Mouse (Mus musculus) MEL (cell line): ENCODE data around the gene Myh10. TPM values are rescaled to one million over a fixed set of nuclear protein-coding genes. Genes with fewer than 3 reads are reported as not detected.

ENCODE experiments used
- DNase-seq: peaks from one replicate; pipeline ENCODE4 v3.0.0; 2011; ENCODE audit warnings: low read depth, low spot score
- H3K27ac ChIP-seq: 2 replicates; pipeline ENCODE4 v1.5.1; 2012; ENCODE audit warnings: low read depth, mild to moderate bottlenecking, control low read depth, low read length, moderate library complexity; ENCODE audit not compliant: control insufficient read depth
- H3K27me3 ChIP-seq, 2 experiments: fragments of 150-350 bp in 1 of 2; sonication (generic) in 1 of 2; 2 replicates each; pipeline ENCODE4 v1.6.1; 2012; ENCODE audit warnings: low read length in 2 of 2, mild to moderate bottlenecking in 2 of 2, improper control_type of control experiment in 1 of 2, moderate library complexity in 1 of 2; ENCODE audit not compliant: insufficient read depth in 2 of 2, control insufficient read depth in 1 of 2
- H3K36me3 ChIP-seq, 2 experiments: 2 replicates each; pipeline ENCODE4 v1.6.1; 2012 to 2014; ENCODE audit warnings: low read length in 2 of 2, improper control_type of control experiment in 1 of 2, inconsistent platforms in 1 of 2, mild to moderate bottlenecking in 1 of 2; ENCODE audit not compliant: insufficient read depth in 2 of 2, control insufficient read depth in 1 of 2
- H3K4me1 ChIP-seq, 2 experiments: fragments of 150-350 bp in 1 of 2; sonication (generic) in 1 of 2; 2 replicates each; pipeline ENCODE4 v1.6.1; 2012; ENCODE audit warnings: low read length in 2 of 2, improper control_type of control experiment in 1 of 2, mild to moderate bottlenecking in 1 of 2; ENCODE audit not compliant: insufficient read depth in 2 of 2, control insufficient read depth in 1 of 2
- H3K4me3 ChIP-seq, 2 experiments: fragments of 150-350 bp in 1 of 2; sonication (generic) in 1 of 2; 2 replicates each; pipeline ENCODE4 v1.5.1; 2012; ENCODE audit warnings: low read depth in 2 of 2, low read length in 2 of 2, mild to moderate bottlenecking in 2 of 2, moderate library complexity in 2 of 2, control low read depth in 1 of 2, improper control_type of control experiment in 1 of 2; ENCODE audit not compliant: control insufficient read depth in 1 of 2, insufficient read depth in 1 of 2
- H3K79me2 ChIP-seq: 2 replicates; pipeline ENCODE4 v1.6.1; 2012; ENCODE audit warnings: mild to moderate bottlenecking, low read length, moderate library complexity; ENCODE audit not compliant: control insufficient read depth, poor library complexity, insufficient read depth
- H3K9ac ChIP-seq: 2 replicates; pipeline ENCODE4 v1.6.1; 2012; ENCODE audit warnings: low read depth, mild to moderate bottlenecking, control low read depth, low read length, moderate library complexity; ENCODE audit not compliant: control insufficient read depth, poor library complexity, severe bottlenecking
- H3K9me3 ChIP-seq: fragments of 150-350 bp; sonication (generic); replicated peaks from 2 replicates; pipeline ENCODE4 v1.6.1; 2012; ENCODE audit warnings: mild to moderate bottlenecking, low read length, improper control_type of control experiment, moderate library complexity; ENCODE audit not compliant: insufficient read depth
- CHD1 ChIP-seq: IDR thresholded peaks from 2 replicates; pipeline ENCODE4 v1.6.1; 2012; ENCODE audit warnings: low read depth, mild to moderate bottlenecking, inconsistent platforms, low read length, improper control_type of control experiment
- CHD2 ChIP-seq: IDR thresholded peaks from 2 replicates; pipeline ENCODE4 v1.6.1; 2011; ENCODE audit warnings: low read length, improper control_type of control experiment
- CTCF ChIP-seq, 3 experiments: IDR thresholded peaks in 2 of 3; conservative IDR thresholded peaks in 1 of 3; 2 replicates each; pipeline ENCODE4 v1.5.1; 2011 to 2012; ENCODE audit warnings: low read length in 3 of 3, low read depth in 2 of 3, mild to moderate bottlenecking in 2 of 3, improper control_type of control experiment in 1 of 3, inconsistent platforms in 1 of 3, mixed read lengths in 1 of 3, moderate library complexity in 1 of 3; ENCODE audit not compliant: control insufficient read depth in 1 of 3, insufficient read depth in 1 of 3, poor library complexity in 1 of 3, severe bottlenecking in 1 of 3
- ELF1 ChIP-seq: IDR thresholded peaks from 2 replicates; pipeline ENCODE4 v1.6.1; 2014; ENCODE audit warnings: low read depth, mild to moderate bottlenecking, inconsistent platforms, low read length, improper control_type of control experiment, moderate library complexity
- EP300 ChIP-seq, 2 experiments: IDR thresholded peaks; 2 replicates each; pipeline ENCODE4 v1.6.1; 2011; ENCODE audit warnings: improper control_type of control experiment in 2 of 2, low read length in 2 of 2, low read depth in 1 of 2, mild to moderate bottlenecking in 1 of 2
- ETS1 ChIP-seq: IDR thresholded peaks from 2 replicates; pipeline ENCODE4 v1.6.1; 2012; ENCODE audit warnings: low read depth, mild to moderate bottlenecking, inconsistent platforms, low read length, improper control_type of control experiment, moderate library complexity
- GABPA ChIP-seq: IDR thresholded peaks from 2 replicates; pipeline ENCODE4 v1.6.1; 2012; ENCODE audit warnings: low read depth, mild to moderate bottlenecking, inconsistent platforms, low read length, improper control_type of control experiment, moderate library complexity
- HCFC1 ChIP-seq: IDR thresholded peaks from 2 replicates; pipeline ENCODE4 v1.6.1; 2012; ENCODE audit warnings: low read depth, mild to moderate bottlenecking, inconsistent platforms, low read length, improper control_type of control experiment, moderate library complexity
- JUND ChIP-seq: IDR thresholded peaks from 2 replicates; pipeline ENCODE4 v1.6.1; 2011; ENCODE audit warnings: low read depth, mild to moderate bottlenecking, improper control_type of control experiment, low read length
- KAT2A ChIP-seq: conservative IDR thresholded peaks from 2 replicates; pipeline ENCODE4 v1.6.1; 2012; ENCODE audit warnings: low read depth, low read length, improper control_type of control experiment, inconsistent platforms
- MAFK ChIP-seq: IDR thresholded peaks from 2 replicates; pipeline ENCODE4 v1.6.1; 2011; ENCODE audit warnings: low read depth, mild to moderate bottlenecking, low read length, improper control_type of control experiment, borderline replicate concordance
- MAZ ChIP-seq: IDR thresholded peaks from 2 replicates; pipeline ENCODE4 v1.6.1; 2012; ENCODE audit warnings: low read depth, mild to moderate bottlenecking, inconsistent platforms, low read length, improper control_type of control experiment
- MEF2A ChIP-seq: IDR thresholded peaks from 2 replicates; pipeline ENCODE4 v1.6.1; 2014; ENCODE audit warnings: low read depth, mild to moderate bottlenecking, inconsistent platforms, low read length, improper control_type of control experiment; ENCODE audit not compliant: poor library complexity, insufficient replicate concordance, severe bottlenecking; ENCODE audit errors: extremely low read depth
- MXI1 ChIP-seq: IDR thresholded peaks from 2 replicates; pipeline ENCODE4 v1.6.1; 2011; ENCODE audit warnings: mild to moderate bottlenecking, low read depth, low read length, improper control_type of control experiment
- POLR2A ChIP-seq, 2 experiments: IDR thresholded peaks; 2 replicates each; pipeline ENCODE4 v1.6.1; 2011 to 2012; ENCODE audit warnings: low read length in 2 of 2, mild to moderate bottlenecking in 2 of 2, control low read depth in 1 of 2, improper control_type of control experiment in 1 of 2, low read depth in 1 of 2, moderate library complexity in 1 of 2; ENCODE audit not compliant: control insufficient read depth in 1 of 2, insufficient read depth in 1 of 2, poor library complexity in 1 of 2
- POLR2AphosphoS2 ChIP-seq: IDR thresholded peaks from 2 replicates; pipeline ENCODE4 v1.6.1; 2011; ENCODE audit warnings: low read length, improper control_type of control experiment
- POLR2AphosphoS5 ChIP-seq: IDR thresholded peaks from 2 replicates; pipeline ENCODE4 v1.6.1; 2012; ENCODE audit warnings: low read depth, borderline replicate concordance, mild to moderate bottlenecking, inconsistent platforms, low read length, moderate library complexity, mixed read lengths
- RCOR1 ChIP-seq: IDR thresholded peaks from 2 replicates; pipeline ENCODE4 v1.6.1; 2012; ENCODE audit warnings: low read depth, mild to moderate bottlenecking, inconsistent platforms, low read length, improper control_type of control experiment
- SIN3A ChIP-seq: IDR thresholded peaks from 2 replicates; pipeline ENCODE4 v1.6.1; 2012; ENCODE audit warnings: low read length, improper control_type of control experiment, inconsistent platforms
- TAL1 ChIP-seq: IDR thresholded peaks from 2 replicates; pipeline ENCODE4 v1.6.1; 2012; ENCODE audit warnings: mild to moderate bottlenecking, inconsistent platforms, low read length, moderate library complexity, mixed read lengths
- TCF12 ChIP-seq: IDR thresholded peaks from 2 replicates; pipeline ENCODE4 v1.6.1; 2014; ENCODE audit warnings: low read depth, mild to moderate bottlenecking, inconsistent platforms, low read length, improper control_type of control experiment, moderate library complexity
- ZC3H11A ChIP-seq: IDR thresholded peaks from 2 replicates; pipeline ENCODE4 v1.6.1; 2012; ENCODE audit warnings: low read depth, mild to moderate bottlenecking, inconsistent platforms, low read length, improper control_type of control experiment
- ZMIZ1 ChIP-seq: IDR thresholded peaks from 2 replicates; pipeline ENCODE4 v1.6.1; 2012; ENCODE audit warnings: low read depth, mild to moderate bottlenecking, inconsistent platforms, low read length, improper control_type of control experiment, moderate library complexity
- polyA plus RNA-seq, 2 experiments: library from polyadenylated mRNA; stranded (reverse) in 1 of 2; unstranded in 1 of 2; fragments of >175 nt in 1 of 2; fragments of >200 nt in 1 of 2; gene quantifications; 2 replicates each; pipeline versions ENCODE4 v1.2.1 to v1.2.4; 2012; ENCODE audit warnings: low replicate concordance in 2 of 2, low read depth in 1 of 2; ENCODE audit not compliant: insufficient read length in 2 of 2, insufficient read depth in 1 of 2, missing spikeins in 1 of 2
- total RNA-seq: library from RNA; depleted of rRNA; stranded (reverse); fragments of 300-350 nt; gene quantifications from 2 replicates; pipeline ENCODE4 v1.2.3, GENCODE M21; 2012

The Myh10 gene
- total and polyA plus RNA-seq, 3 experiments = 99.3 to 187 (median 127) TPM

DNA sequence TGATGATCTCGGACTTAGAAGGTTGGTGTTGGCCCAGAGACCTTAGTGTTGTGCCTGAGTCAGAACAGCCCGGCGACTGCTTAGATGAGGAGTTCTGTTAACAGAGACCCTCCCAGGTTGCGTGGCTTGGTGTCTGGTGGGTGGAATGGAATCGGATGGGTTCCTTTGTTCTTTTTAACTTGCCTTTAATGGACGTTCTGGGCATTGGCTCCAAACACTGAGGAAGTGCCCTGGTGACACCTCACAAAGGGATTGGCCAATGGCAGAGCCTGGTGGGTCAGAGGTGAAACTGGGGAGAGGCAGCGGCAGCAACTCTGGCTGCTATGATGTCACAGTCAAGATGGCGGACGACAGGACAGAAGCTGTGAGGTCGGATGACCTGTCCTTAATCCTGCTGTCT lies 99.4 kb downstream of the Myh10 start:
- no peak for DNase-seq
- H3K27me3 ChIP-seq = no peaks in the 10 kb centered on the region
- no peak overlapping the region for H3K4me3 ChIP-seq
- H3K9me3 ChIP-seq = no peaks in the 10 kb centered on the region
- TF ChIP-seq CHD1 (no peak), KAT2A (no peak), MEF2A (no peak), TAL1 (no peak), POLR2AphosphoS2 (no peak), ZMIZ1 (no peak), HCFC1 (no peak), ZC3H11A (no peak), SIN3A (no peak), POLR2A (IDR thresholded peaks at IDR 0.05; ENCODE audit: control insufficient read depth in 1 of 2, insufficient read depth in 1 of 2, low read depth in 1 of 2, low read length in 2 of 2, poor library complexity in 1 of 2) (no peak), TCF12 (no peak), RCOR1 (no peak), GABPA (no peak), MAZ (no peak), ETS1 (no peak), CTCF (IDR thresholded peaks at IDR 0.05 in 2 of 3, conservative IDR thresholded peaks at IDR 0.05 in 1 of 3; ENCODE audit: control insufficient read depth in 1 of 3, insufficient read depth in 1 of 3, low read depth in 2 of 3, low read length in 3 of 3, poor library complexity in 1 of 3, severe bottlenecking in 1 of 3) (no peak), MXI1 (no peak), POLR2AphosphoS5 (no peak), MAFK (no peak), EP300 (IDR thresholded peaks at IDR 0.05; ENCODE audit: low read depth in 1 of 2, low read length in 2 of 2) (no peak)
- no peak overlapping the region for H3K27ac ChIP-seq
- H3K9ac ChIP-seq = no peak overlapping the region
- H3K4me1 ChIP-seq = no peaks in the 10 kb centered on the region
- H3K36me3 ChIP-seq = peaks cover 0 to 57% of the 10 kb centered on the region in 2 experiments; a peak in 2 of 4 replicates
- no peaks in the 10 kb centered on the region for H3K79me2 ChIP-seq

GRCm38 (mm10) chr11:68791794-68792193 lies 100.4 kb downstream of the Myh10 start:
- TF ChIP-seq CHD2 (no peak), JUND (no peak), ELF1 (no peak), RCOR1 (no peak)
- no peaks in the 10 kb centered on the region for H3K9me3 ChIP-seq

More at GRCm38 (mm10) chr11:68791794-68792193, 100.4 kb downstream of the Myh10 start:
- no peak overlapping the region for H3K9ac ChIP-seq
- H3K4me3 ChIP-seq = no peak overlapping the region
- DNase-seq = no peak
- peaks cover 0 to 50% of the 10 kb centered on the region in 2 experiments; a peak in 2 of 4 replicates for H3K36me3 ChIP-seq
- no peaks in the 10 kb centered on the region for H3K27me3 ChIP-seq
- H3K79me2 ChIP-seq = no peaks in the 10 kb centered on the region
- H3K4me1 ChIP-seq = no peaks in the 10 kb centered on the region
- H3K27ac ChIP-seq = no peak overlapping the region
